Mouse (Mus musculus) megakaryocyte-erythroid progenitor cell, adult 5-6 weeks (primary cell): ENCODE data around the gene Majin. TPM values are rescaled to one million over a fixed set of nuclear protein-coding genes. Genes with fewer than 3 reads are reported as not detected.

Experiments
- ATAC-seq: replicated peaks from 2 replicates; pipeline ENCODE4 v1.8.0; 2016; ENCODE audit warnings: mild to moderate bottlenecking, inconsistent platforms; ENCODE audit not compliant: severe bottlenecking, poor library complexity, low FRiP score, low TSS enrichment
- total RNA-seq, 2 experiments: library from RNA; stranded (forward) in 1 of 2; stranded (reverse) in 1 of 2; fragments of 200-1000, 215-1000 nt in 1 of 2; fragments of >200 nt in 1 of 2; fragmentation: Nextera tagmentation in 1 of 2; gene quantifications; 2 replicates each; pipeline ENCODE4 v1.2.3; 2014 to 2017

Gene Majin
- total RNA-seq (2014; fragmentation: Nextera tagmentation) (not detected in 2 replicates), total RNA-seq (2017) (not detected in 2 replicates)

- no peak for ATAC-seq
These were observed at the start of gene Majin for GRCm38 (mm10) chr19:6184131-6184530. Gene Majin, plus strand, starts transcription at chr19:6184388.

DNA sequence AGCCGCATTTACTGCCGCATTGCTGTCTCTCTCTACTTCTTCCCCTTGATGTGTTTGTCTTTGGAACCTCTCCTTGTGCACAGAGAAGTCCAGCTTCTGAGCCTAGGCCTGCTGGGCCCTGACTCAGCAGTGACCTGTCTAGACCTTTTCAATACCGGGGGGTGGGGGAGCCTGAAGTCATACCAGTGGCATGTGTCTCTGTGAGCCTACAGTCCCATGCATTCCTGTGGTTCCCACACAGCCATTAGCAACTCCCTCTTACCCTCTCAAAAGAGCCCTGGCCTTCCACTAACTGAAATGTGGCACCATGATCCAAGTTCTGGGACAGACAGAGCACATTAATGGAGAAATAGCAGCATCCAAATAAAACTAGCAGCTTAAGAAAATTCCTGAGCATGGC, 47.8 kb upstream of the Majin start:
- no peak for ATAC-seq

DNA sequence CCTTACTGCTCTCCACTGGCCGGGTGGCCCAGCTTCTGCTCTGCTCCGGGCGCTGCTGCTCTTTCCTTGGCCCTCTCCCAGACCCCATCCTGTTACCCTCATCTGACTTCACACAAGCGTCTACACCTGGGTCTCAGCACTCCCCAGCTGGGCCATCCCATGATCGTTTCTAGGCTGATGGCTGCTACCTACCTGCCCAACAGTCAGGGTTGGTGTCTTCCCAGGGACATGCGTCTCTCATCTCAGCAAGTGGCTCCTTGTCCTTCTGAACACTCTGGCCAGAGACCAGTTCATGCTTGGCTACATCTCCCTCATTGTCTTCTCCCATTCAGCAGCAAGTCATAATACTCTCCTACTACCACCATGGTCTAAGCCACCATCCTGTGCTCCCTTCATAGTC, 44.5 kb upstream of the Majin start:
- no peak for ATAC-seq

GRCm38 (mm10) chr19:6140374-6140677, 43.9 kb upstream of the Majin start:
- peak; percentile 28 for ATAC-seq

DNA sequence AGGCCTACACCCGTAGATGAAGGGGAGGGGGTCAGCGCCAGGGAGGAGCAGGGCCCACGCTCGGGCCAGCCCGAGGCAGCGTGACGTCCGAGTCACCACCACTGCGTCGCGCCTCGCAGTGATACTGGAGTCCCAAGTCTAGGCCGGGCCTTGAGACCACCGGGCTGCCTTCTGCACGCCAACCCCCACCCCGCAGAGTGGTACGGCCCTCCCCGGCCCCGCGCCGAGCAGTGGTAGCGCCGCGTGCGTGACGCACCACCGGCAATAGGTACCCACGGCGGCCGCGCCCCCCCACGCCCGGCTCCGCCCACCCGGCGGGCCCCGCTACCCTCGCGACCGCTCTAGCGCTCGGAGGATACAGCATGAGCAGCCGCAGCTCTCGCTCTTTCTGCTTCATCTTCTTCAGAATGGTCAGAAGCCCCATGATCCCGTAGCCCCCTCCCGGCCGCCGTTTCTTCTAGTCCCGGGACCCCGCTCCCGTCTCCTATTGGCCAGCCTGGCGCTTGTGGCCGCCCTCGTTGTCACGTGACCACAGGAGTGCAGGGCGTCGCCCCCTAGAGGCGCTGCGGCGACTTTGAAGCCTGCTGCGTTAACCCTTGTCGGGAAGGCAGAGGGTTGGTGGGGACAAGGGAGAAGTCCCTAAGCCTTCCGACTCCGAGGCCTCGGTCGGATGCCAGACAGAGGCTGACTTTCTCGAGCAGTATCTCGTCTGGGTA, 43.4 kb upstream of the Majin start, which contains the start of gene Batf2:
Gene Batf2, plus strand, starts transcription at position 306 of the 716 bp plus-strand sequence.
- ATAC-seq: peak; percentile 90

- ATAC-seq: peak; percentile 75
These were observed 42.8 kb upstream of the Majin start, which contains the start of gene Arl2 for GRCm38 (mm10) chr19:6141394-6141749. Gene Arl2, minus strand, starts transcription at chr19:6141548.

- no peak for ATAC-seq
These were observed 39.3 kb upstream of the Majin start for GRCm38 (mm10) chr19:6144842-6145241.

GRCm38 (mm10) chr19:6155174-6155573, 29.0 kb upstream of the Majin start:
- ATAC-seq: peak; percentile 56

DNA sequence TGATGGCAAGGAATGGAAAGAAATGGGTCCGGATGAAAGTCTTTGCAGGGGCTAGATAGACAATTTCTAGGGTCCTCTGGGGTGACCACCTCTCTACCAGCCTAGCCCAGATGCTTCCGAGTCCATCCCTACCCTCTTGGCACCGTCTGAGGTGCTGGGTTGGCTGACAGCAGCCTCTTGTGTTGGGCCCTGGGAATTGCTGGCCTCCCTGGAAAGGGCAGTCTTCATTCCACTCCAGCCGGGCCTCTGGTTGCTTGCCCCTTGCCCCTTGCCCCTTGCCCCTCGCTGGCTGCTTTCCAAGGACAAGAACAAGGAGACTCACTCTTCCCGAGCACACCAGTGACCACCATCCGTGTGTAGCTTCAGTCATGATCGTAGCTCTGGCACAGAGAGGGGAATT, 27.8 kb upstream of the Majin start:
- no peak for ATAC-seq

GRCm38 (mm10) chr19:6157220-6157619, 27.0 kb upstream of the Majin start:
- ATAC-seq: no peak

DNA sequence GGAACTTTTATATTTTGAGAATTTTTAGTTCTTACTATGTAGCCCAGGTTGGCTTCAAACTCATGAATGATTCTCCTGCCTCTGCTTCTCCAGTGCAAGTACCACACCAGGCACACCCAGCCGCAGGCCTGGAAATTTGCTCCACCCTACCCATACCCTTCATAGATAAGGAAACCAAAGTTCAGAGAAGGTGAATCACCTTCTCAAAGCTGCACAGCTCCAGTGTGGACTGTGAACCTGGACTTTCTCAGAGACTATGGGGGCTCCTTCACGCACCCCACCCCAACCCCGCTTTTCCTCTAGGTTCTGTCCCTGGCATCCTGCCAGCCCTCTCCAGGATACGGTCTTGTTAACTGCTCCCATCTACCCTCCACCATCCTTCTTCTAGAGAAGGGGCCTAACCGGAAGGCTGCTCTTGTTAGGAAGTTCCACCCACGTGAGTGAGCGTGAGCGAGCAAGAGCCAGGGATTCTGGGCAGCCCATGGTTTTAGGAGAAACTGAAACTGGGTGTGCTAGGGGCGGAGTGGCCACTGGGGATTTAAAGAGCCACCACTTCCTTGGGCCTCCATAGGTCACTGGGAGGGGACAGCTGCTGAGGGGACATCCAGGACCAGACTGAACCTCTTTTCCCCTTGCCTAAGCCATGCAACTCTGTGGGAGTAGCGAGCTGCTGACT, 20.2 kb upstream of the Majin start:
- ATAC-seq: no peak

- ATAC-seq: no peak
These were observed 17.4 kb upstream of the Majin start for GRCm38 (mm10) chr19:6166750-6167149.

DNA sequence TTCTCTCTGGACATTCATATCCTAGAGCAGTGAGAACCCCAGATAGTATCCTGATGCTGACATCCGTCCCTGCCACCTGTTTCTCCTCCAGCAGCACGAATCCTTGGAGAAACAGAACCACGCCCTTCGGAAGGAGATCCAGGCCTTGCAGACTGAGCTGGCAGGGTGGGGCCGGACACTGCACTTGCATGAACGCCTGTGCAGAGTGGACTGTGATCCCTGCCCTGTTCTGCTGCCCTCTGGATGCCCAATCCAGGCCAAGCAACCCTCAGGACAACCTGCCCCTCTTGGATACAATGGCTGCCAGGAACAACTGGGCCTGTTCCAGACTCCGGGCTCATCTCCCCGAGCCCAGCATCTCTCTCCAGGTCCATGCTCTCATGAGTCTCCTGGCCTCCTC, 13.0 kb upstream of the Majin start:
- ATAC-seq: no peak

DNA sequence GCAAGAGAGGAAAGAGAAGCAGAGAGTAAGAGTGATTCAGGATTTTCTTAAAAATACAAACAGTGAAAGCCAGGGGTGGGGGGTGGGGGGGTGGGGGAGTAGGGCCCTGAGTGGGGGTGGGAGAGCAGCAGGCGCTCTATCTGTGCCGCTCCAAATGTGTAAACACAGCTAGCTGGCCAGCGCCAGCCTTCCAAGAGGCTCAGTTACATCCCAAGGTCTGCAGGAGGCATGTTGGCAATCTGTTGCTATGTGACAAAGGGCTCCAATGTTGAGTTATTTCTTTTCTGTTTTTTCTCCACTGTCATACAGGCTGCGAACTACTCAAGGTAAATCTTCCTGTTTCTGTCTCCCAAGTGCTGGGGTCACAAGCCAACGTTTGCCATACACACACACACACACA, 9.4 kb upstream of the Majin start:
- ATAC-seq: no peak

DNA sequence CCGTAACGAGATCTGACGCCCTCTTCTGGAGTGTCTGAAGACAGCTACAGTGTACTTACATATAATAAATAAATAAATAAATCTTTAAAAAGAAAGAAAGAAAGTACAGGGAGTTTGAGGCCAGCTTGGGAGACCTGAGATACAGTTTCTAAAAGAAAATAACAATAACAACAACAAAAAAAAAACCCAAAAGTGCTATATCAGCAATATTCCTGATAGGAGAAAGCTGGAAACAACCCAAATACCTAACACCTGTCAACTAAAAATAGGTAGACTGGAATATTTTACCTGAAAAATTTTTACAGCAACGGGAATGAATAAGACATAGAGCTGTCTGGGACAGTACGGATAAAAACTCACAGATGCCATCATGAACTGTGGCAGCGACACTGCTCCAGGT, 5.4 kb upstream of the Majin start:
- ATAC-seq: no peak

DNA sequence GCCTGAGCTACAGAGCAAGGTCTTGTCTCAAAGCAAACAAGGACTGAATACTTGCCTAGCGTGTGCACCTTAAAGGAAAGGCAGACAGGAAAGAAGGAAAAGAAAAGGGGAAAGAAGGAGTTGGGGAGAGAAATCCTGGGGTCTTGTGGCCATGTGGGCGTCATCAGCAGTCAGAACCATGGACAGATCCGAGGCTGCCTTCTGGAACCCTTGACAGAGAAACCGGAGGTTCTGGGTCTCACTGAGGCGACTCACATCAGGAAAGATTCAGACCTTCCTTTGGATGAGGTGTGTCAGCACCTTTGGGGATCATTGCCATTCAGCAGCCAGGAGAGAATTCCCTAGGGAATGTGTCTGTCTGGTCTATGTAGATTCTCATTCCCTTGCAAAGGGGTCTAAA, 2.6 kb upstream of the Majin start:
- no peak for ATAC-seq

- ATAC-seq: no peak
These were observed 1.7 kb upstream of the Majin start for GRCm38 (mm10) chr19:6182534-6182933.

- ATAC-seq: no peak
These were observed 20.1 kb downstream of the Majin start for GRCm38 (mm10) chr19:6204265-6204664.

DNA sequence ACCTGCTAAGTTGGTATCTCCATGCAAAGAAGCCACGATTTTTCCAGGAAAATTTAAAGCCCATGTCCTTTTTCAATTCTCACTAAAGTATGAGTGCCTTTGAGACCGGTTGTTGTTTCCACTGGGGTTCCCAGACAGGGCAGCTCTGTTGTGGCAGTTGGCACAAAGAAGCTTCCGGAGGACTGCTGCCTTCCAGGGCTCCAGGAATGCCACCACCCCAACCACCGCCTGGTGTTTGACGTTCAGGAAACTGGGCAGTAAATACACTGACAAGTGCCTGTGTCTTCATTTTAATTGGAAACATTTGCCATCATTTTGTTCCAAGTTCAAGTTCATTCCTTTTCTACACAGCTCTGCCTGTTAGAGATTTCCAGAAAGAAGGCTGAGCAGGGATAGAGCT, 22.5 kb downstream of the Majin start:
- no peak for ATAC-seq

DNA sequence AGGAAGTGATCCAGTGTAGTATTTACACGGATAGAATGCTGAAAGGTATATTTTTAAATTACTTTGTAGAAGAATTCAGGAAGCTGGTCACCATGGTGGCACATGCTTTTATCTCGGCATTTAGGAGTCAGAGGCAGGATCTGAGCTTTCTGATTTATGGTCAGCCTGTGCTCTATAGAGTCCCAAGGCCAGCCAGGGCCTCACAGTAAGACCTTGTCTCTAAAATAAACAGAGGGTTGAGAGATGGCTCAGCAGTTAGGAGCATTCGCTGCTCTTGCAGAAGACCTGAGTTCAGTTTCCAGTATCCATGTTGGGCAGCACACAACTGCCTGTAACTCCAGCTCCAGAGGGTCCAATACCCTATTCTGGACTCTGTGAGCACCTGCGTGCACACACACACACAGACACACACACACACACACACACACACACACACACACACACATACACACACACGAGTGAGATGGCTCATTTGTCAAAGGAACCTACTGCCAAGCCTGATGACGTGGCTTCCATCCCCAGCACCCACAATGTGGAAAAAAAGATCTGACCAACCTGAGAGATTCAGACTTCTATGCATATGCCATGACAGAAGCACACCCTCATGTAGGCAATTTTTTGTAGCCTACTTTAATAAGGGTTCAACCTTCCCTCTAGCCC, 32.0 kb downstream of the Majin start:
- no peak for ATAC-seq

DNA sequence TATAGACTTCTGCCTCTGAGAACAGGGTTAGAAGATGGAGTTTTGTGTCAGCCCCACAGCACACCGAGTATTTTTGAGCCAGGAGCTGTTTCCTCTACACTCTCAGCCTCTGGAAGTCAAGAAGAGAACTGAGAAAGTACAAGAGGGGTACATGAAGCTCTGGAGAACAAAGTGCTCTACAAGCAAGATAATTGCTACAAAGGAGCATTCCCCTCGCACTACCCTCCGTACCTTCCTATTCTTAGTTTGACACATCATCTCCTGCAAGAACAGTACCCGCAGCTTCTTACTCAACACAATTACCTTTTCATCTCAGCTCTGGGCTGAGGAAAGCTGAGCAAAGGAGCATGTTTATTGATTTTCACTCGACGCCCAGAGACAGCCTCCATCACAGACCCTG, 34.4 kb downstream of the Majin start:
- no peak for ATAC-seq
